Mouse (Mus musculus) small intestine, adult 10 weeks (tissue): ENCODE data around the gene Tmco5b. TPM values are rescaled to one million over a fixed set of nuclear protein-coding genes. Genes with fewer than 3 reads are reported as not detected.

Experiments
- polyA plus RNA-seq: library from polyadenylated mRNA; stranded (reverse); fragments of 350-450 nt; fragmentation: Illumina TruSeq; extraction: RNeasy Lipid Tissue Mini Kit (QIAGEN cat#74804); gene quantifications from one replicate; pipeline ENCODE4 v1.2.3, GENCODE M21; 2014; ENCODE audit warnings: low replicate concordance

Gene Tmco5b
- polyA plus RNA-seq: not detected

GRCm38 (mm10) chr2:113285432-113285831 lies at the start of gene Tmco5b:
Tmco5b (plus strand) TSS chr2:113285732.

Other genes with a start within 250 kb of the Tmco5b start
- gene Ryr3, start 68.6 kb upstream of the Tmco5b start, polyA plus RNA-seq: 0.71 TPM
- gene Fmn1, start 42.0 kb downstream of the Tmco5b start, polyA plus RNA-seq: 30.6 TPM